ENCODE assay signal across 15 mouse cellular contexts in genomic region chr10:87500926-87501658, GRCm38 (mm10). TPM values are rescaled to one million over a fixed set of nuclear protein-coding genes. Genes with fewer than 3 reads are reported as not detected.
DNase-seq lines count a peak whose midpoint lies in the region; ATAC-seq lines count a peak whose summit lies in the region.
"Had no signal": no experiment of that assay in that cellular context is flagged by ENCODE, and none has a peak within 500 bp of the region (broad histone marks: within the 10 kb centered on the region; RNA-seq: fewer than 3 reads in every experiment).

No protein-coding gene starts in this region.

- 0 out of 2 replicates have a peak overlapping the region, but pooled peaks have one; percentile 1 for H3K27ac ChIP-seq in embryonic facial prominence, embryonic 10.5 days (replicated peaks)
- H3K27ac ChIP-seq in forebrain, embryonic 12.5 days: peak overlapping the region; percentile 83
- no peak overlapping the region for H3K27ac ChIP-seq in hindbrain, embryonic 16.5 days (ENCODE audit: low read depth, low read length)
- no peak overlapping the region for H3K27ac ChIP-seq in neural tube, embryonic 11.5 days (ENCODE audit: low read depth, low read length)
- H3K27ac ChIP-seq: heart, adult 2 months; lung, embryonic 15.5 days had no signal

- H3K9me3 ChIP-seq in embryonic facial prominence, embryonic 10.5 days: peaks cover 4% of the 10 kb centered on the region; the same call in 1 of the 2 replicates
- peaks cover 4% of the 10 kb centered on the region; the same call in 1 of the 2 replicates for H3K9me3 ChIP-seq in forebrain, embryonic 12.5 days
- H3K9me3 ChIP-seq in hindbrain, embryonic 16.5 days (ENCODE audit: control insufficient read depth, low read length): no peaks in the 10 kb centered on the region
- no peaks in the 10 kb centered on the region for H3K9me3 ChIP-seq in neural tube, embryonic 11.5 days (ENCODE audit: control insufficient read depth, low read length)
- H3K9me3 ChIP-seq: lung, embryonic 15.5 days had no signal

- peaks cover 12% of the 10 kb centered on the region for H3K4me1 ChIP-seq in embryonic facial prominence, embryonic 10.5 days
- peaks cover 40% of the 10 kb centered on the region for H3K4me1 ChIP-seq in forebrain, embryonic 12.5 days
- peaks cover 7% of the 10 kb centered on the region for H3K4me1 ChIP-seq in hindbrain, embryonic 16.5 days (ENCODE audit: control insufficient read depth, insufficient read depth, low read depth, low read length)
- peaks cover 8% of the 10 kb centered on the region for H3K4me1 ChIP-seq in neural tube, embryonic 11.5 days (ENCODE audit: control insufficient read depth, insufficient read depth, low read length)
- H3K4me1 ChIP-seq: lung, embryonic 15.5 days had no signal

- H3K36me3 ChIP-seq in embryonic facial prominence, embryonic 10.5 days (replicated peaks): no peaks in the 10 kb centered on the region
- no peaks in the 10 kb centered on the region for H3K36me3 ChIP-seq in forebrain, embryonic 12.5 days (replicated peaks)
- H3K36me3 ChIP-seq in hindbrain, embryonic 16.5 days (ENCODE audit: control insufficient read depth, insufficient read depth, low read length): no peaks in the 10 kb centered on the region
- no peaks in the 10 kb centered on the region for H3K36me3 ChIP-seq in neural tube, embryonic 11.5 days (ENCODE audit: control insufficient read depth, insufficient read depth, low read length)
- H3K36me3 ChIP-seq: lung, embryonic 15.5 days had no signal

- ATAC-seq in forebrain, embryonic 12.5 days (ENCODE audit: low FRiP score): peak; percentile 58
- ATAC-seq in hindbrain, embryonic 16.5 days: 0 out of 2 replicates have a peak, but pooled peaks have one; percentile 1
- ATAC-seq in neural tube, embryonic 11.5 days (ENCODE audit: insufficient read depth, low FRiP score, low TSS enrichment): peak; percentile 63
- ATAC-seq: CD4-positive, CD25-positive, alpha-beta regulatory T cell, adult 4 months had no signal

- peak overlapping the region; percentile 44 for H3K4me2 ChIP-seq in forebrain, embryonic 12.5 days
- H3K4me2 ChIP-seq in hindbrain, embryonic 16.5 days (ENCODE audit: low read length): peak overlapping the region; percentile 55
- H3K4me2 ChIP-seq in neural tube, embryonic 11.5 days (ENCODE audit: low read depth): peak overlapping the region; percentile 41
- H3K4me2 ChIP-seq: lung, embryonic 15.5 days had no signal

- DNase-seq in embryonic facial prominence, embryonic 10.5 days (ENCODE audit: low spot score): peak; percentile 32
- DNase-seq in neural tube, embryonic 11.5 days (ENCODE audit: low spot score): peak; percentile 41
- DNase-seq in adrenal gland, adult 8-10 months: no peak
- no peak for DNase-seq in thymus, postnatal 25 days
- no peak for DNase-seq in kidney, postnatal 10 days
- DNase-seq: adrenal gland, adult 2 months; heart, adult 2 months; layer of hippocampus, postnatal 36 days had no signal

- H3K4me3 ChIP-seq in embryonic facial prominence, embryonic 10.5 days: peak overlapping the region; percentile 33; the same call in 1 of the 2 replicates
- peak overlapping the region; percentile 20 for H3K4me3 ChIP-seq in forebrain, embryonic 12.5 days (replicated peaks)
- peak overlapping the region; percentile 25 for H3K4me3 ChIP-seq in hindbrain, embryonic 16.5 days (ENCODE audit: low read length)
- H3K4me3 ChIP-seq in neural tube, embryonic 11.5 days (ENCODE audit: low read depth, low read length): peak overlapping the region; percentile 1
- H3K4me3 ChIP-seq: heart, adult 2 months; lung, embryonic 15.5 days had no signal

- peaks cover 92% of the 10 kb centered on the region for H3K27me3 ChIP-seq in embryonic facial prominence, embryonic 10.5 days (replicated peaks; ENCODE audit: low read depth, poor library complexity, severe bottlenecking)
- peaks cover 60% of the 10 kb centered on the region for H3K27me3 ChIP-seq in forebrain, embryonic 12.5 days
- H3K27me3 ChIP-seq in hindbrain, embryonic 16.5 days (replicated peaks; ENCODE audit: control insufficient read depth, insufficient read depth, low read length): peaks cover 8% of the 10 kb centered on the region
- H3K27me3 ChIP-seq in neural tube, embryonic 11.5 days (ENCODE audit: control insufficient read depth, insufficient read depth, low read length): peaks cover 15% of the 10 kb centered on the region

- 13% methylated on average over 20 of the region's 20 CpGs for WGBS in embryonic facial prominence, embryonic 10.5 days
- 4% methylated on average over 20 of the region's 20 CpGs for WGBS in forebrain, embryonic 12.5 days
- 6% methylated on average over 20 of the region's 20 CpGs for WGBS in hindbrain, embryonic 16.5 days
- 7% methylated on average over 20 of the region's 20 CpGs for WGBS in neural tube, embryonic 11.5 days

- peak overlapping the region; percentile 41 for H3K9ac ChIP-seq in forebrain, embryonic 12.5 days
- H3K9ac ChIP-seq in hindbrain, embryonic 16.5 days (ENCODE audit: low read depth, low read length): 0 out of 2 replicates have a peak overlapping the region, but pooled peaks have one; percentile 8
- H3K9ac ChIP-seq in neural tube, embryonic 11.5 days (ENCODE audit: low read length): peak overlapping the region; percentile 23
- H3K9ac ChIP-seq: lung, embryonic 15.5 days had no signal

RNA-seq across cellular contexts. Expression of gene Ascl1, which starts 7.6 kb away (rescaled TPM):
- 4.8 and 5.7 TPM in 2 replicates for polyA plus RNA-seq in embryonic facial prominence, embryonic 10.5 days (2016; fragmentation: Nextera tagmentation; extraction: Ambion mirVana)
- polyA plus RNA-seq in forebrain, embryonic 12.5 days (2016; fragmentation: Nextera tagmentation; extraction: Ambion mirVana): 62.3 and 75.3 TPM in 2 replicates
- polyA plus RNA-seq in hindbrain, embryonic 16.5 days (2015; fragmentation: Nextera tagmentation; extraction: Ambion mirVana): 6.3 and 9.6 TPM in 2 replicates
- polyA plus RNA-seq in neural tube, embryonic 11.5 days (2014; fragmentation: Nextera tagmentation; extraction: Ambion mirVana): 40.5 and 42.9 TPM in 2 replicates
- total RNA-seq in adrenal gland, adult 8-10 months (2022): 1 to 10 TPM; 1.1 to 2.8 (median 2.0) TPM
- total RNA-seq: common myeloid progenitor, adult 5-6 weeks; hematopoietic stem cell, adult 5-6 weeks had no signal
- polyA plus RNA-seq: CD4-positive, CD25-positive, alpha-beta regulatory T cell, adult 4 months had no signal

RNA-seq across cellular contexts. Expression of gene Pah, which starts 20.5 kb away (rescaled TPM):
- polyA plus RNA-seq in embryonic facial prominence, embryonic 10.5 days (2016; fragmentation: Nextera tagmentation; extraction: Ambion mirVana): not detected in 2 replicates
- polyA plus RNA-seq in forebrain, embryonic 12.5 days (2016; fragmentation: Nextera tagmentation; extraction: Ambion mirVana): 0.12 TPM in 1 of 2 replicates, not detected in the other
- 0.10 TPM in 1 of 2 replicates, not detected in the other for polyA plus RNA-seq in hindbrain, embryonic 16.5 days (2015; fragmentation: Nextera tagmentation; extraction: Ambion mirVana)
- polyA plus RNA-seq in neural tube, embryonic 11.5 days (2014; fragmentation: Nextera tagmentation; extraction: Ambion mirVana): not detected in 2 replicates
- total RNA-seq in adrenal gland, adult 8-10 months (2022): under 1 TPM in 2 of 4 experiments, not detected in 2; 0.52 to 0.86 TPM
- total RNA-seq: common myeloid progenitor, adult 5-6 weeks; hematopoietic stem cell, adult 5-6 weeks; layer of hippocampus, postnatal 36 days had no signal
- polyA plus RNA-seq: CD4-positive, CD25-positive, alpha-beta regulatory T cell, adult 4 months; limb, embryonic 14.5 days had no signal

Comparison
In these comparisons a context has a peak if more than half of its experiments do, and no peak if none do; other contexts are left out.
1. DNase-seq: peak in embryonic facial prominence, embryonic 10.5 days (single experiment) and neural tube, embryonic 11.5 days (single experiment); none in adrenal gland, adult 8-10 months (single experiment), thymus, postnatal 25 days (single experiment) and kidney, postnatal 10 days (single experiment).
2. H3K27ac ChIP-seq: peak in embryonic facial prominence, embryonic 10.5 days (single experiment) and forebrain, embryonic 12.5 days (single experiment); none in hindbrain, embryonic 16.5 days (single experiment) and neural tube, embryonic 11.5 days (single experiment).
3. ATAC-seq: peak in every context shown above with its lines; median percentile 63 in neural tube, embryonic 11.5 days; 58 in forebrain, embryonic 12.5 days; 1 in hindbrain, embryonic 16.5 days.
4. Peak in every context shown above with its lines, with median percentiles within 50 percentile points of each other: H3K4me3 ChIP-seq, H3K4me2 ChIP-seq and H3K9ac ChIP-seq.